Mouse (Mus musculus): ENCODE measurements at regions not wholly inside any gene's neighbourhood (a gene's known extent, or its start where the extent isn't known, plus 50 kb on each side); places are given as distances from the start of the nearest gene placed in this dataset.

GRCm38 (mm10) chr11:30326371-30326770, 58.4 kb upstream of the Sptbn1 start:
- Histone ChIP-seq H3K9ac (ENCODE audit: low read depth, low read length) (no peak overlapping the region), H3K27me3 (ENCODE audit: control insufficient read depth, insufficient read depth, low read depth, low read length) (no peaks in the 10 kb centered on the region), H3K9me3 (replicated peaks; ENCODE audit: control insufficient read depth, low read length, poor library complexity, severe bottlenecking) (no peaks in the 10 kb centered on the region), H3K4me3 (ENCODE audit: low read depth, low read length) (no peak overlapping the region), H3K4me1 (ENCODE audit: control insufficient read depth, insufficient read depth, low read length) (no peaks in the 10 kb centered on the region), H3K4me2 (ENCODE audit: low read length) (no peak overlapping the region), H3K27ac (ENCODE audit: low read length) (no peak overlapping the region), H3K36me3 (ENCODE audit: control insufficient read depth, insufficient read depth, low read length) (no peaks in the 10 kb centered on the region)
- no peak for ATAC-seq
- 81% methylated on average over 2 of the region's 2 CpGs for WGBS
